Mouse (Mus musculus): ENCODE measurements around the gene Krtap31-2.

- TF ChIP-seq CTCF (IDR thresholded peaks at IDR 0.05 in 2 of 3, conservative IDR thresholded peaks at IDR 0.05 in 1 of 3; ENCODE audit: control insufficient read depth in 1 of 3, insufficient read depth in 1 of 3, low read depth in 2 of 3, low read length in 3 of 3, poor library complexity in 1 of 3, severe bottlenecking in 1 of 3) (no peak), CHD2 (IDR thresholded peaks at IDR 0.05; ENCODE audit: low read length) (no peak), TAL1 (IDR thresholded peaks at IDR 0.05; ENCODE audit: low read length) (no peak), CHD1 (IDR thresholded peaks at IDR 0.05; ENCODE audit: low read depth, low read length) (no peak), POLR2AphosphoS2 (IDR thresholded peaks at IDR 0.05; ENCODE audit: low read length) (no peak), GABPA (IDR thresholded peaks at IDR 0.05; ENCODE audit: low read depth, low read length) (no peak), POLR2A (IDR thresholded peaks at IDR 0.05; ENCODE audit: control insufficient read depth in 1 of 2, insufficient read depth in 1 of 2, low read depth in 1 of 2, low read length in 2 of 2, poor library complexity in 1 of 2) (no peak), KAT2A (conservative IDR thresholded peaks at IDR 0.05; ENCODE audit: low read depth, low read length) (no peak), GATA1 (IDR thresholded peaks at IDR 0.05; ENCODE audit: low read depth, low read length) (no peak), HCFC1 (IDR thresholded peaks at IDR 0.05; ENCODE audit: low read depth, low read length) (no peak), MAFK (IDR thresholded peaks at IDR 0.05; ENCODE audit: borderline replicate concordance, low read depth, low read length) (no peak), MAZ (IDR thresholded peaks at IDR 0.05; ENCODE audit: low read depth, low read length) (no peak)
These were observed 28.5 kb upstream of the Krtap31-2 start, which contains the start of gene Krtap31-1 for GRCm38 (mm10) chr11:99907620-99908019.
